Mouse (Mus musculus) right cerebral cortex, postnatal 36 days (tissue): Measurements from ENCODE around the gene Col26a1.
"Not testable (repeated sequence)": the region's sequence is repeated elsewhere in the genome, so short reads cannot be mapped to it uniquely, and the experiment has no call there.

Experiments
- DNase-seq, 2 experiments: peaks; one replicate each; pipeline ENCODE4 v3.0.0; 2022; ENCODE audit warnings: low spot score in 2 of 2, mixed read lengths in 1 of 2

Gene Col26a1

GRCm38 (mm10) chr5:136753176-136753575 is 129.8 kb downstream of the Col26a1 start:
- DNase-seq: not testable (repeated sequence)

GRCm38 (mm10) chr5:136752104-136752503 is 130.9 kb downstream of the Col26a1 start:
- no peak for DNase-seq

- DNase-seq: no peak
Measured at GRCm38 (mm10) chr5:136746596-136746995, 136.4 kb downstream of the Col26a1 start.

GRCm38 (mm10) chr5:136738918-136739317 is 144.1 kb downstream of the Col26a1 start:
- DNase-seq: no peak

- DNase-seq: not testable (repeated sequence)
Measured at GRCm38 (mm10) chr5:136726271-136726670, 156.7 kb downstream of the Col26a1 start.

- no peak for DNase-seq
Measured at GRCm38 (mm10) chr5:136721596-136721995, 161.4 kb downstream of the Col26a1 start.

- no peak for DNase-seq
Measured at GRCm38 (mm10) chr5:136718656-136719055, 164.4 kb downstream of the Col26a1 start.

- DNase-seq: no peak
Measured at GRCm38 (mm10) chr5:136717573-136717854, 165.5 kb downstream of the Col26a1 start.

- DNase-seq: no peak
Measured at GRCm38 (mm10) chr5:136716696-136717572, 166.1 kb downstream of the Col26a1 start.

- no peak for DNase-seq
Measured at GRCm38 (mm10) chr5:136714879-136715278, 168.1 kb downstream of the Col26a1 start.

- no peak for DNase-seq
Measured at GRCm38 (mm10) chr5:136714232-136714875, 168.7 kb downstream of the Col26a1 start.

GRCm38 (mm10) chr5:136710742-136711141 is 172.3 kb downstream of the Col26a1 start:
- no peak for DNase-seq

- DNase-seq: no peak
Measured at GRCm38 (mm10) chr5:136708116-136708515, 174.9 kb downstream of the Col26a1 start.

GRCm38 (mm10) chr5:136706803-136707202 is 176.2 kb downstream of the Col26a1 start:
- peak; percentile 24 to 36 for DNase-seq

- no peak for DNase-seq
Measured at GRCm38 (mm10) chr5:136705532-136705931, 177.5 kb downstream of the Col26a1 start.

GRCm38 (mm10) chr5:136704151-136704550 is 178.9 kb downstream of the Col26a1 start:
- no peak for DNase-seq

- DNase-seq: peak; percentile 25 to 34
Measured at GRCm38 (mm10) chr5:136703751-136704150, 179.3 kb downstream of the Col26a1 start.

- no peak for DNase-seq
Measured at GRCm38 (mm10) chr5:136702159-136702725, 180.8 kb downstream of the Col26a1 start.

- no peak for DNase-seq
Measured at GRCm38 (mm10) chr5:136697618-136698017, 185.4 kb downstream of the Col26a1 start.

GRCm38 (mm10) chr5:136696516-136696915 is 186.5 kb downstream of the Col26a1 start:
- DNase-seq: no peak

GRCm38 (mm10) chr5:136694976-136695375 is 188.0 kb downstream of the Col26a1 start:
- DNase-seq: no peak

- no peak for DNase-seq
Measured at GRCm38 (mm10) chr5:136693418-136693817, 189.6 kb downstream of the Col26a1 start.

GRCm38 (mm10) chr5:136692784-136693183 is 190.2 kb downstream of the Col26a1 start, which contains the start of gene Myl10:
Myl10 (plus strand) TSS chr5:136693146.
- DNase-seq: no peak
